Mouse (Mus musculus): Measurements from ENCODE around the gene Chpf. TPM values are rescaled to one million over a fixed set of nuclear protein-coding genes. Genes with fewer than 3 reads are reported as not detected.

The Chpf gene
- 10 to 100 TPM; 36.9 to 43.6 TPM for total RNA-seq (2021)
- long read RNA-seq, experiment 1, transcript Chpf-201 (4 exons, 2,892 nt) = major isoform, 41 of 64 reads
- long read RNA-seq, experiment 1, partial matches to known transcripts = 18 of 64 reads
- long read RNA-seq, experiment 1, other reads (novel, unspliced or antisense) = 1 of 64 reads
- long read RNA-seq, experiment 2, transcript Chpf-201 (4 exons, 2,892 nt) = major isoform, 64 of 77 reads
- long read RNA-seq, experiment 2, partial matches to known transcripts = 4 of 77 reads
- long read RNA-seq, experiment 2, other reads (novel, unspliced or antisense) = 1 of 77 reads

DNA sequence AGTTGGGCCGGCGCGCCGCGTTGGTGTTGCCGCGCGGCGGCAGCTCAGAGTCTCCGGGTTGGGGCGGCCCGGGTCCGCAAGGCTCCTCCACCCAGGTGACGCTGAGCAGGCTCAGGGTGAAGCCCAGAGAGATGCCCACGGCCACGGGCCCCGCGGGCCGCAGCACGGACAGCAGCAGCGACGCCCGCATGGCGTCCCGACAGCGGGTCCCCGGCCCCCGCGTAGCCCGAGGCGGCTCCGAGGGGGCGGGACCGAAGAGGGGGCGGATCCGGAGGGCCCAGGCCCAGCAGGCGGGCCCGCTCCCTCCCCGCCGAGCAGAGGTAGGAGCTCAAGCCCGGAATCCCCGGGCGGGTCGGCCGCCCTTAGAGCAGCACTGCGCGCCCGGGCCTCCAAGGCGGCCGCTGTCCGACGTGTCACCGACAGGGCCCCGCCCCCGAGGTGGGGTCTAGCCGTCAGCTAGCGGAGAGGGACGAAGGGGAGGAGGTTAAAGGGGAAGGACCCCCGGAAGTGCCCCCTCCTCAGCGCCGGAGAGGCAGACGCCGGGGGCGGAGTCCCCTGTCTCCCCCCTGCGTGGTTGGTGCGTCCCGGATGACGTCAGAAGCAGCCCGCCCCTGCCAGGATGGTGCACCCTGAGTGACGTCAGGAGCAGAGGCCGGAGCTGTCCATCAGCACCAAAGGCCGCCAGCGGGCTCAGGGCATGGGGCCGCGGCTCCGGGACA is at the start of gene Chpf, which contains the start of gene Tmem198:
TSS of gene Chpf (minus strand) at position 392 of the 719 bp plus-strand sequence.
TSS of gene Tmem198 (plus strand) at position 617 of the 719 bp plus-strand sequence.
- DNase-seq = peak; percentile 98

DNA sequence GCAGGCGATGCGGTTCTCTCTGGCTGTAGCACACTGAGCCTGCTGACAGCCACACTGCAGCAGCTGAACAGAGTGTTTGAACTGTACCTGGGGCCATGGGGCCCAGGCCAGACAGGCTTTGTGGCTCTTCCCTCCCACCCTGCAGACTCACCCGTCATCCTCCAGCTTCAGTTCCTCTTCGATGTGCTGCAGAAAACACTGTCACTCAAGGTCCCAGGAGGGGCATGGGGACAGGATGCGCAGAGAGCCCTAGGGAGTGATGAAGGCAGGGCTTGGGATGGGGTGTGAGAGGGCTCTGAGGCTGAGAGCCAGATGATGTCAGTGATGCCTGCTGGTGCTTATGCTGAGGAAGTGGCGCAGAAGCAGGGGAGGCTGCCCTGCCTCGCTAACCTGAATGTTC is 45.6 kb upstream of the Chpf start:
- no peak for DNase-seq

DNA sequence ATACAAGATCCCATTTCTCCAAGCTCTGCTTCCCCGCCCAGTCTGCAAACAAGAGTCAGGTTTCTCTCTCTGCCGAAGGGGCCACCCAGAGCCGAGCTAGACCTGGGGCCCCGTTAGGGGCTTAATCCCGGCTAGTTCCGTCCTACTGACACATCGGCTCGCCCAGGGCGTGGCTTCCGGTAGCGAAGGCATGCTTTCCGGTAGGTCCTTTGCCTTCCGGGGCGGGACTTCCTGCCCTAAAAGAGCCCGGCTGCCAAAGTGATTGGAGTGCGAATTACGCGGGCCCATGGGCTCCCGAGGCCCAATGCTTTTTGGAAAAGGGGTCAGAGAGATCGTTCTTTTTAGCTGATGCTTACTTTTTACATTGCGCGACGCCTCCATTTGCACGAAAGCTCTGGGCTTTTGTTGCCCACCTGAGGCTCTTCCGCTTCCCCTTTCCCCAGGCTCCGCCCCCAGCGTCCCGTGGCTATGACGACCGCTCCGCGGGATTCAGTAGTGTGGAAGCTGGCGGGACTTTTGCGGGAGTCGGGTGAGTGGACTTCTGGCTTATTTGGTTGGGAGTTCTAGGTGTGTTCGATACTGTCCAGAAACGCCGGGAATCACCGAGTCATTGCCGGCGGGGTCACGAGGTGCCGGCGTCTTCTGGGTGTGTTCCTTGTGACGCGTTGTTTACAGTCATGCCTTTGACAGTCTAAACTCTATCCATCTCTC is 42.4 kb upstream of the Chpf start, which contains the start of gene Stk11ip:
TSS of gene Stk11ip (plus strand) at position 209 of the 711 bp plus-strand sequence.
- DNase-seq = peak; percentile 95

DNA sequence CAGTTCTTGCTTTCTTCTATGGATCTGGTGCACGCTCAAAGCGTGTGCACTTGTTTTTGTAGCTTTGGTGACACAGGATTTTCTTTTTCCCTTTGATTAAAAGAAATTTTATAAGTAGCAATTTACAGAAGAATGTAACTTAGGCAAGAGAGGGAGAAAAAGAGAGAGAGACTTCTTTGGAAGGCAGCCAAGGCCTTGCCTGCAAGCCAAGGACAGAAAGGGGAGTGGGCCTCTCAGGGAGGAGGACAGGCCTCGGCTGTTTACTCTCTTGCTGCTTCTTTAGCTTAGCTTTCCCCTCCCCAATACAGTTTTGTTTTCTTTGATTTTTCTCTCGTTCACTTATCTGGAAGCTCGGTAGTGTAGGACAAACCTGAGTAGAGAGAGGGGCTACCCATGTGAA is 40.5 kb upstream of the Chpf start:
- peak; percentile 66 for DNase-seq

DNA sequence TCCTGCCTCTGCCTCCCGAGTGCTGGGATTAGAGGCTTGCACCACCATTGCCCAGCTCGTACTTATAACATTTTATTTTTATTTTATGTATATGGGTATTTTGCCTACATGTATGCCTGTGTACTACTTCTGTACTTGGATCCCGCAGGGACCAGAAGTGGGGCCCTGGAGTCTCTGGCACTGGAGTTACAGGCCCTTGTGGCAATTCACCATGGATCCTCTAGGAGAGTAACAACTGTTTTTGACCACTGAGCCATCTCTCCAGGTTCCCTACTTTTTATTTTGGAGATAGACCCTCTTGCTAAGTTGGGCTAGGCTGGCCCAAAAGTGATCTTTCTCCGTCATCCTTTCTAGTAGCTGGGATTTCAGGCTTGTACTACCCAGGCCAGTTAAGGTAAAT is 39.3 kb upstream of the Chpf start:
- DNase-seq = no peak

DNA sequence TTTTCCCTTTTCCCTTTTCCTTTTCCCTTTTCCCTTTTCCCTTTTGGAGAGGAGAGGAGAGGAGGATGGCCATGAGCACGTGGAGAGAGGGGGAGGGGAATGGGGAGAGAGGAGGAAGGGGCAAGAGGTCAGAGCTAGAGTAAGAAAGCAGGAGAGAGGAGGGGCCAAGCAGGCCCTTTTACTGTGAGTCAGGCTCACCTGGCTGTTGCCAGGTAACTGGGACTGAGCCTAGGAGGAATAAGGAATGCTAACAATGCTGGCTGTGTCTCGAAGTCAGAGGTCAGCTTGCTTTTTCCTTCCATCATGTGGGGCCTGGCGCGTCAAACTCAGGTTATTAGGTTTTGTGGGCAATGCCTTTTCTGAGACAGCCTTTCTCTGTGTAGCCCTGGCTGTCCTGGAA is 38.9 kb upstream of the Chpf start:
- DNase-seq = no peak

DNA sequence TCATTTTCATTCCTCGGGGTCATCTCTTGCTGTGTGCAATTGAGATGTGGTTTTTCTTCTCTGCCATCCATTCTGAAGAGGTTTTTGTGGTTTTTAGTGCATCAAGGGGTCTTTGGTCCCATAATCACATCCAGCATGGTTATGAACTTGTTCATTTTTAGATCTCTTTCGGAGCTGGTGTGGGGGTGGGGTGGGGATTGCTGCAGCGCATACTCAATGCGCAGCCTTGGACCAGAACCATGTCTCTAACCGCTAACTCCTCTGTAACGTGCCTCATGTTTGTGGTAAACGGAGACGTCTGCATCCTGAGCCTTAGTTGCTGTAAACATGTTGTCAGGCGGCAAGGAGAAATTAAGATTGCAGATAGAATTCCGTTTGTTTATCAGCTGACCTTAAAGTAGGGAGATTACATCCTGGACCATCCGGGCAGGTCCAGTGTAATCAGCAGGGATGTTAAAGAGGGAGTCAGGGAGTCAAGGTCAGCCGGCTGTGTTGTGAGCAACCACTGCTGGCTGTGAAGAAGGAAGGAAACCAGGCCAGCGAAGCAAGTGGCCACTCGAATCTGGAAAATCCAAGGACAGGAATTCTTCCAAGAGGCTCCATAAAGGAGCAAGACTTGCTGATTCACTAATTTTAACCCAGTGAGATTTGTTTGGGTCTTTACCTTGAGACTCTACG is 37.7 kb upstream of the Chpf start:
- DNase-seq = peak; percentile 48

DNA sequence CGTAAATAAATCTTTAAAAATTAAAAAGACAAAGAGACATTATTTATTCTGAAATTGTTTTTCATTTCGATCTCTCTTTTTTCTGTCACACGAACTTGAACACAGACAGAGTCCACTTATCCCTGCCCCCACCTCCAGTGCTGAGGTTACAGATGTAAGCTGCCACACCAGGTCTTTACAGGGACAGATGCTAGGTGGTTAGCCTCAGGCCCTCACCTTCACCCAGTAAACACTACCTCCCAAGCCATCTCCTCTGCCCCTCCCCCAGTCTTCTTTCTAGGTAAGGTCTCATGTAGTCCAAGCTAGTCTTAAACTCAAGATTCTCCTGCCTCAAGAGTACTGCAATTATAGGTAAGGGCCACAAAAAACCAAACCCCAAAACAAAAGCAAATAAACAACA is 33.4 kb upstream of the Chpf start:
- no peak for DNase-seq

DNA sequence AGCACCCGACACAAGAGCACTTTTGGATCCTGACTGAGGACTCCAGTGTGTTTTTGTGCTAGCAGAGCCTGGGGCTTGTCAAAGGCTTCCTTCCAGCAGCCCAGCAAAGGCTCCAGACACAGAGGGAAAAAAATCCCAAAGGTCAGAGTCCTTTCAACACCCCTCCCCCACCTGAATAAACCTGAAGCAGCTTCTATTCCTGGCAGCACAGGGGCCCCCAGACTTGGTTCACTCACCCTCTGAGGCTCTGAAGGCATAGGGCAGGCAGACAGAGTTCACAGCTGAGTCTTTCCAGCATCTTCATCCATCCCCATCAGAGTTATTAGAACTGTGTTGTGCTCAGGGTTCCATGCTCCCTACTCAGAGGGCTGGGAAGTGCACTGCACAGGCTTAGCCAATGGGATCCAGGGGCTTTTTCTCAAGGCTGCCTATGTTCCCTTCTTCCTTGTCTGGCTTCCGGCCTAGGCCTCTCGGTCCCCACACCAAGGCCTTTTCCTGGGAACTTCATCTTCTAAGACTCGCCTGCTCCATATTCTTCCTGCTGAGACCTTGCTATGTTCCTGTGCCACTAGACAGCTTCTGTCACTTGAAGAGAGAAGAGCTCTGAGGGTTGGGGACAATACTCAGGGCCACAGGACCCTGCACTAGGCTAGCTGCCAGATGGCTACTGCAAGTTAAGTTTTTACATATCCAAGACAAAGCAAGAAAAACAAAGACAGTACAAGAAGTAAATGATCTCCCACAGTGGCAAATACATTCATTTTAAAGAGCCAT is 32.5 kb upstream of the Chpf start:
- DNase-seq = peak; percentile 34

DNA sequence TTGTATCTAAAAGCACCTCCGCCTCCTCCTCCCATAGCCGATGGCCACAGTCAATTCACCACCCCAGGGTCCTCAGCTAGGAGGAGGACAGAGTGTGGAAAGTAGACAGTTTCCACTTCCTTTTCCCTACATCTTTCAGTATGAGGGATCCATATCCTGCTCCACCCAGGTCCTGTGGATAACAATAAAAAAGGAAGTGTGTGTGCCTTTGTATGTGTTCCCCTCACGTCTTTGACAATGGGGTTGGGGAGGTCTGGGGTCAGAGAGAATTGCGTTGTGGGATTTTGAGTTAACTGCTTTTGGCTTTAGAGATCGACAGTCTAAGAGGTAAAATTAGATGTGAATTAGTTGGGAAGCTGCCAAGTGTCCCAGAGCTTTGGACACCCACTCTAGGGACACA is 31.0 kb upstream of the Chpf start:
- no peak for DNase-seq

DNA sequence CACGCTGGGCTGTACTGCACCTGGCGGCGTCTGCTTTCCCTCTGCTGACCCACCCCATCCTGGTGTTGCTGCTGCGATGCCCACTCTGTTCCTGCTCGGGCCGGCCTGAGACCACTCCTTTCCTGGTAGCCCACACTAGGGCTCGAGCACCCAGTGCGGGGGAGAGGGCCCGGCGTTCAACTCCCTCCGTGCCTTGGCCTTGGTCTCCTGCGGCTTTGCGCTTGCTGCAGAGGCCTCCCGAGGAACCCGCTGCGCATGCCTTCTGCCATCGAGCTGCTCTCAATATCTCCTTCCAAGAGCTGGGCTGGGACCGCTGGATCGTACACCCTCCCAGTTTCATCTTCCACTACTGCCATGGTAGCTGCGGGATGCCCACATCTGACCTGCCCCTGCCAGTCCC is 30.5 kb upstream of the Chpf start:
- no peak for DNase-seq

DNA sequence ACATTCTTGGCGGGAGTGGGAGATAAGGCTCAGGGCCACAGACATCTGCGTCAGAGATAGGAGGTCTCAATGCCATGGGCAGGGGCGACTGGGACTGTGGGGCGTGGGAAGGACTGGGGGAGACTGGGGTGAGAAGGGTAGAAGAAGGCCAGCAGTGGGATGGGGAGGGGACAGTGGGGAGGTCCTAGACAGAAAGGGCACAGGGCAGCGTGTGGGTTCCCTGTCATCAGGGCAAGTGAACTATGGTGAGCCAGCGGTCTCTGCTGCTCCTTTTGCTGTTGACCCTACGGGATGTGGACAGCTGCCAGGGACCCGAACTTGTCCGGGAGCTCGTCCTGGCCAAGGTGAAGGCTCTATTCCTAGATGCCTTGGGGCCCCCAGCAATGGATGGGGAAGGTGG is 27.9 kb upstream of the Chpf start, which contains the start of gene Inha:
TSS of gene Inha (plus strand) at position 72 of the 400 bp plus-strand sequence.
- DNase-seq = peak; percentile 65

DNA sequence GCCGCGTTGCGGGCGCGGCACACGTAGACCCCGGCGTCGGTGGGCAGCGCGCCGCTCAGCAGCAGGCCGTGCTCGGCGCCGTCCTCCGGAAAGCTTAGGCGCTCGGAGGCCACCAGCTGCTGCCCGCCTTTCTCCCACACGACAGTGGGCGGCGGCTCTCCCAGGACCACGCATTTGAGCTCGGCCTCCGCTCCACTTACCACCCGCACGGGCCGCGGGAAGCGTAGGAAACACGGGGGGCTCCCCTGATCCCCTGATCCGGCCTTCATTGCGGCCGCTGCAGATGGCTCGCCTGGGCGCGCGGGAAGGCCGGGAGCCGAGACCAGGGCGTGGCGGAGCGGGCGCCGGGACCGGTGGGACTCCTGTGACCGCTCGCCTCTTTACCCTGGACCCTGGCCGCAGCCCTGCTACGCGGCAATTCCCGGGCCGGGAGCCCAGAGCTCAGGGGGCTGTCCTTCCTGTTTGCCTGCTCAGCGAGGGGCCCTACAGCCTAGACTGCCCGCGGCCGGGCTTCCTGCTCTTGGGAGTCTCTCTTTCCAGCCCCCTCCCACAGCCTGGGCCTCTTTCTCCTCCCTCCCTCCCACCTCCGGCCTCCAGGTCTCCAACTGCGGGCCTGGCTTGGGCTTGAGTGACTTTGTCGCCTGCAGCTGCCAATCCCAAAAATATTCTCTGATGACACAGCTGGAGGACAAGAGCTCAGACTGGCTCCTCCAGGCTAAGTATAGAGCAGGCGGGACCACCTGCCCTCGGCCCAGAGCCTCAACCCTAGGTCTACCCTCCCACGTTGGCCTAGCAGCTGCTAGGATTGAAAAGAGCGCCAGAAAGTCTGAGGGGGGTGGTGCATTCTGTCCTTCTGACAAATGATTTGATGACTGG is 27.1 kb upstream of the Chpf start, which contains the start of gene Obsl1:
TSS of gene Obsl1 (minus strand) at position 497 of the 876 bp plus-strand sequence.
- DNase-seq = peak; percentile 83

DNA sequence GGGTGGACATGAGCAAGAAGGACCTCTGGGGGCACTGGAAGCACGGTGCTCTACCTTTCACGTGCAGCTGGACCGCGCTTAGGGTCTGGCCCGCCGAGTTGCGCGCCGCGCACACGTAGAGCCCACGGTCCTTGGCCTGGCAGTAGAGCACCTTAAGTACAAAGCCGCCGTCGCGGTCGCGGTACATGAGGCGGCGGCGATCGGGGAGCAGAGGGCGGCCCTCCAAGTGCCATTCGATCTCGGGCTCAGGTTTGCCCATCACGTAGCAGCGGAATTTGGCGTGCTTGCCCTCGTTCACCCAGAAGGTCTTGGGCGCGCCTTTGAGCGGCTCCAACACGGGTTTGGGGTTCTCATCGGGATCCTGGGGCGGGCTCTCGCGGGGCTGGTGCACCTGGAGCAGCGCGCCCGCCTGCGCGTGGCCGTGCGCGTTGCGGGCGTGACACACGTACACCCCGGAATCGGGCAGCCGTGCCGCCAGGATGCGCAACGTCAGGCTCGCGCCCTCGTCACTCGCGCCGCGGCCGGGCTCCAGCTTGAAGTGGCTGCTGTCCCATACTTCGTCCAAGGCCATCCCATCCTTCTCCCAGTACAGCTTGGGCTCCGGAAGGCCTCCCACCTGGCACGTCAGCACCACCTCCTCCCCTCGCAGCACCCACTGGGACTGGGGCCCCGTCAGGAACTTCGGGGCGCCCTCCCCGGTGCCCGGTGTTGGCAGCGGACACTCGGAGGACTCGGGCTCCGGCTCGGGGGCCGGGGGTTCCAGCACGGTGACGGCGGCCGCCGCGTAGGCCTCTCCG is 26.2 kb upstream of the Chpf start:
- peak; percentile 88 for DNase-seq

DNA sequence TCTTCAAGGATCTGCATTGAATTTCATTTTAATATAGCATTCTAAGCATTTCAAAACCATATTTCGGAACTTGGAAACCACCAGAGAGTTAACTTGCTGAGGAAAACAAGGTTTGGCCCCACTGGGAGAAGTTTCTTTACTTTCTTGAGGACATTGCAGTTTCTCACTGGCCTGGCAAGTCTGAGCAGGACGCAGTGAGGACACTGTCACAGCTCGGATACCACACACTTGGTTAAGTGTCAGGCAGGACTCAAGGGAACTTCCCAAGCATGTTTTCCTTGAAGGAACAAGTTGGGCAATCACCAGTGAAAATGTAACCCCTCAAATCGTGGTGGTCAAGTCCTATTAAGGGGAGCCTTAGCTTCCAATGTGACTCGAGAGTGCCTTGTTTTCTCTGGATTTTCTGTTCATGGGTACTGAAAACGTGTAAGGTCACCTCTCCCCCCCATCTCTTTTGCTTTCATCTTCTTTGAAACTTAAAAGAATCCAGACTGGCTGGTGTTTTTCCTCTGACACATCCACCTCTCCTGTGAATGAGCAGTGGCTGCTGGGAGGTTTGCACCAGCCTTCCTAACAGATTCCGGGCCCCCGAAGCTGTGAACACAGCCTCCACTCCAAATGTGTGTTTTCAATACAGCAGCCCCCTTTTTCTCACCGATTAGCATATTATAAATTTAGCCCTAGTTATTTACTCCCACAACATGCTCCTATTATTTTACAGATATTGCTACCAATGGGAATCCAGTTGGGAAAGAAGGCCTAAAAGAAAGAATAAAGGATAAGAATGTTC is 25.3 kb upstream of the Chpf start:
- DNase-seq = peak; percentile 46

DNA sequence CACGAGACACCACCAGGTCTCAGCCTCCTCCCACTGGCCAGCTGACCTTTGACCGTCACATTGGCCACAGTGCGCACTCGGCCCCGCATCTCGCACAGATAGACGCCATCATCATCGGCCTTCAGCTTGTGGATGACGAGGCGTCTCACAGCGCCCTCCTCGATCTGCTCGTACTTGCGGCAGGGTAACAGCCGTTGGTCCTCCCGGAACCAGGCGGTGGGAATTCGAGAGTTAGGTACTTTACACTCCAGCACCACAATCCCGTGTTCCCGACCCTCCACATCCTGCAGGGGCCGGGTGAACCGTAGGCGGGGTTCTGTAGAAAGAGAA is 24.5 kb upstream of the Chpf start:
- DNase-seq = peak; percentile 47

DNA sequence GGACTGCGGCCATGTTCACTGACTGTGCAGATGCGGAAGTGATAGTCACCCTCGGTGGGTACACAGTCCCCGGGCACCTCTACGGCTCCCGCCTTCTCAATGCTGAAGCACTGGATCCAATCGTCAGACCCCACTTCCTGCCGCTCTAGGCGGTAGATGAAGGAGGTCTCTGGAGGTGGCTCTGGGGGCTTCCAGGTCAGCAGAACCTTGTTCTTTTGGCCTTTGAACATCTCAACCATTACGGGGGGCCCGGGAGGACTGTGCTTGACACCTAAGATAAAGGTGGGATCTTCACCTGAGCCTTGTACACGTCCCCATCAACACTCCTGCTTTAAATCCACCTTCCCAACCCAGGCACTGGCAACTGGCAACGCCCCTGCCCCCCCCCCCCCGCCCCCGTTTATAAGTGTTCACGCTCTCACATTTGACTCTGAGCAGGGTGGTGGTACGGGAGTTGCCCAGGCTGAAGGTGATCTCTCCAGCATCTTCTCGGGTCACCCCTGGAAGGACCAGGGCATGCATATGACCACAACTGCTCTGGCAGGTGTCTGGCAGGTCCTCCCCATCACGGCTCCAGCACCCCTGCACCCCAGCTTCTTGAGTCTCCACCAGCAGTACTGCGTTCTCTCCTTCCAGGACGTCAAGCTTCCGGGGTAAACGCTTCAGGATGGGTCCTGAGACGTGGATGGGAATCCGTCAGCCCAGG is 24.0 kb upstream of the Chpf start:
- no peak for DNase-seq

DNA sequence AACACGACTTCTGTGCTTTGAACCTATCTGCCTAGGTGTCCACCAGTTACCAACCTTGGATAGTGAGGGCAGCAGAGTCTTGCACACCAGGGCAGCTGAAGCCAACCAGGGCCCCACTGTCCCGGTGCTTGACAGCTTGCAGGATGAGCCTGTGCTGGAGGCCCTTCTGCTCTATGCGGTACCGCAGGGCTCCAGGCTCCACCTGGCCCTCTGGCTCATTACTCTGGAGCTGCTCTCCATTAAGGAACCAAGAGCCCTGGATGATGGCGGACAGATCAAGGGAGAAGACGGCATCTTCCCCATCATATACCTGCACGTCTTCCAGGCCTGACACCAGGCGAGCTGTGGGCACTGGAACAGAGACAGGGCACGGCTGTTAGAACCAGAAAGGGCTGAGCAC is 22.8 kb upstream of the Chpf start:
- DNase-seq = no peak

Measured in adrenal gland, postnatal 10 days (tissue).